Mouse (Mus musculus): ENCODE results near the gene Gfpt1. TPM values are rescaled to one million over a fixed set of nuclear protein-coding genes. Genes with fewer than 3 reads are reported as not detected.

The Gfpt1 gene
- polyA plus RNA-seq, 1 experiment from 2014 or later = 23.7 TPM

DNA sequence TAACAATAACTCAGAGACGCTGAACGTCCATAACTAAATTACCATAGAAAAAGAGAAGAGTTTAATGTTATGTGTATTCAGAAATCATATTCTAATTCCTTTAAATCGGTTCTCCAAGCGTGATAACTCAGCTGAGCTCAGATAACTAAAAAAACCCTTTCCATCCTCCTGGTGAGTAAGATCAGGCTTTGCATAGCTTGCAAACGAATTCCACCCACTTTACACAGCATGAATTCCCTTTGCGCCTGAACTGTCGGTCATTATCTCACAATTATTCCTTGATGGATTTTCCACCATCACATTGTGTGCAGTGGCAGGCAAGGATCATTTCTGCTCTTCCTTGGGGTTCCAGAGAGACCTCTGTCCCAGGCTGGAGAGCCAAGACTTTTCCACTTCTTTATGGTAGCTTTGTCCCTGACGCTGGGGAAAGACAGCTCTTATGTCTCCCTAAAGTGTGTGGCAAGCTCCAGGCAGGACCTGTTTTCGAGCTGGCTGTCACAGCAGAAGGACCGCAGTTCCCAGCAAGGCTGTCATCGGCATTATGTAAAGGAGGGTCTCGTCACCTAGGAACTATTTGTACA lies 91.4 kb downstream of the Gfpt1 start:
- Histone ChIP-seq H3K9me3 (ENCODE audit: control insufficient read depth, low read length) (peaks cover 3% of the 10 kb centered on the region; the same call in 1 of the 2 replicates), H3K4me1 (ENCODE audit: control insufficient read depth, insufficient read depth, low read length) (no peaks in the 10 kb centered on the region), H3K27me3 (ENCODE audit: control insufficient read depth, insufficient read depth, low read length) (no peaks in the 10 kb centered on the region), H3K4me3 (ENCODE audit: low read depth, low read length) (no peak overlapping the region), H3K36me3 (ENCODE audit: control insufficient read depth, insufficient read depth, low read length) (peaks cover 5% of the 10 kb centered on the region), H3K27ac (replicated peaks; ENCODE audit: low read depth, low read length) (no peak overlapping the region), H3K4me2 (ENCODE audit: low read depth, severe bottlenecking) (no peak overlapping the region), H3K9ac (ENCODE audit: low read length) (no peak overlapping the region)
- DNase-seq (ENCODE audit: low spot score) = no peak
- ATAC-seq (ENCODE audit: insufficient number of reproducible peaks, low FRiP score, low TSS enrichment, low read depth) = no peak
- WGBS = 78% methylated on average over 12 of the region's 12 CpGs

GRCm38 (mm10) chr6:87138479-87138878 lies 95.8 kb downstream of the Gfpt1 start:
- WGBS = 96% methylated on average over 5 of the region's 5 CpGs
- H3K9ac ChIP-seq (ENCODE audit: low read length) = no peak overlapping the region

DNA sequence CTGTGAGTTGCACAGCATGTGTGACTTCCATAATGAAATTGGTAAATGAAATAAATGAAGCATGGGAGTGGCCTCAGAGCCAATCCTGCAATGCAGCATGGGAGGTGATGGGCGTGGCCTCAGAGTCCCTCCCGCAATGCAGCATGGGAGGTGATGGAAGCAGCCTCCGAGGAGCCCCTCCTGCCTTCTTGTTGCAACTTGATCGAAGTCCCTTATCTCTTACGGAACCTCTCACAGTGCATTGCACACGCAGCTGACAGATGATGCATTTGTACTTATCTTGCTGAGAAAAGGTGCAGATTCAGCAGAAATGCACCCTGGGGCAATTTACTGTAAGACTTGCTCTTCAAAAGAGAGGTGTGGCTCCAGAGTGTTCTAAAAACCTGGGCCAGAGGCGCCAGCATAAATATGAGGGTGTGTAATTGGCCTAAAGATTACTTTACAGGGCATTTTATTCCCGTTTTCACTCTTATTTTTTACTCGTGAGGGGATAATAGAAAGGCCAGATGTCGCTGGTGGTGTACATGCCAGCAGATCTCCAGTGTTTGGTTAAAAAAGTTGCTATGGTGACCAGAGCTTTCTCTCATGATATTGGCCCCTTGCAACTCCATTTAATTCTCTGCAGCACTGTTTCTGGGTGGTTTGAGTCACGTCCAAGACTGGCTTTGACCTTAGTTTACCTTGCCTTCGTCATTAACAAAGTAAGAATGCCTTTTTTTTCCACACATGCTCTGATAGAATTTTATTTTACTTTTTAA lies 97.3 kb downstream of the Gfpt1 start:
- WGBS = 78% methylated on average over 12 of the region's 12 CpGs
- Histone ChIP-seq H3K27ac (replicated peaks; ENCODE audit: low read depth, low read length) (no peak overlapping the region), H3K9me3 (ENCODE audit: control insufficient read depth, low read length) (no peaks in the 10 kb centered on the region), H3K9ac (ENCODE audit: low read length) (no peak overlapping the region), H3K4me2 (ENCODE audit: low read depth, severe bottlenecking) (no peak overlapping the region), H3K36me3 (ENCODE audit: control insufficient read depth, insufficient read depth, low read length) (peaks cover 5% of the 10 kb centered on the region), H3K27me3 (ENCODE audit: control insufficient read depth, insufficient read depth, low read length) (no peaks in the 10 kb centered on the region), H3K4me3 (ENCODE audit: low read depth, low read length) (no peak overlapping the region), H3K4me1 (ENCODE audit: control insufficient read depth, insufficient read depth, low read length) (0 out of 2 replicates have a peak, but pooled peaks cover 2% of the 10 kb centered on the region)
- DNase-seq (ENCODE audit: low spot score) (no peak), ATAC-seq (ENCODE audit: insufficient number of reproducible peaks, low FRiP score, low TSS enrichment, low read depth) (no peak)

More at GRCm38 (mm10) chr6:87138479-87138878, 95.8 kb downstream of the Gfpt1 start:
- ATAC-seq (ENCODE audit: insufficient number of reproducible peaks, low FRiP score, low TSS enrichment, low read depth) (no peak), DNase-seq (ENCODE audit: low spot score) (no peak)
- Histone ChIP-seq H3K4me2 (ENCODE audit: low read depth, severe bottlenecking) (no peak overlapping the region), H3K4me3 (ENCODE audit: low read depth, low read length) (no peak overlapping the region), H3K36me3 (ENCODE audit: control insufficient read depth, insufficient read depth, low read length) (peaks cover 5% of the 10 kb centered on the region), H3K27me3 (ENCODE audit: control insufficient read depth, insufficient read depth, low read length) (no peaks in the 10 kb centered on the region), H3K27ac (replicated peaks; ENCODE audit: low read depth, low read length) (no peak overlapping the region), H3K4me1 (ENCODE audit: control insufficient read depth, insufficient read depth, low read length) (0 out of 2 replicates have a peak, but pooled peaks cover 2% of the 10 kb centered on the region), H3K9me3 (ENCODE audit: control insufficient read depth, low read length) (no peaks in the 10 kb centered on the region)

Other genes starting within 250 kb of the Gfpt1 start
- gene Anxa4, start 249.3 kb upstream of the Gfpt1 start, polyA plus RNA-seq (2014; fragmentation: Nextera tagmentation; extraction: Ambion mirVana) = 10.0 and 12.1 TPM in 2 replicates
- gene Aak1, start 193.3 kb upstream of the Gfpt1 start, polyA plus RNA-seq (2014; fragmentation: Nextera tagmentation; extraction: Ambion mirVana) = 14.1 and 21.7 TPM in 2 replicates
- gene Nfu1, start 33.6 kb upstream of the Gfpt1 start, polyA plus RNA-seq (2014; fragmentation: Nextera tagmentation; extraction: Ambion mirVana) = 92.3 and 93.6 TPM in 2 replicates
- gene D6Ertd527e, start 61.9 kb downstream of the Gfpt1 start, polyA plus RNA-seq (2014; fragmentation: Nextera tagmentation; extraction: Ambion mirVana) = 0.35 and 0.53 TPM in 2 replicates

All from limb, embryonic 11.5 days (tissue).